Mouse (Mus musculus): ENCODE measurements at regions not wholly inside any gene's neighbourhood (a gene's known extent, or its start where the extent isn't known, plus 50 kb on each side); places are given as distances from the start of the nearest gene placed in this dataset.

GRCm38 (mm10) chr2:133252131-133252530 is 299.8 kb upstream of the Bmp2 start:
- H3K4me3 ChIP-seq = no peak overlapping the region
- no peaks in the 10 kb centered on the region for H3K27me3 ChIP-seq
- H3K4me2 ChIP-seq (replicated peaks) = no peak overlapping the region
- ATAC-seq (ENCODE audit: low FRiP score, low read depth) = no peak
- no peak overlapping the region for H3K9ac ChIP-seq (replicated peaks)
- H3K9me3 ChIP-seq = no peaks in the 10 kb centered on the region
- H3K4me1 ChIP-seq = no peaks in the 10 kb centered on the region
- no peaks in the 10 kb centered on the region for H3K36me3 ChIP-seq
- WGBS = 85% methylated on average over 2 of the region's 2 CpGs
- H3K27ac ChIP-seq (replicated peaks) = no peak overlapping the region

DNA sequence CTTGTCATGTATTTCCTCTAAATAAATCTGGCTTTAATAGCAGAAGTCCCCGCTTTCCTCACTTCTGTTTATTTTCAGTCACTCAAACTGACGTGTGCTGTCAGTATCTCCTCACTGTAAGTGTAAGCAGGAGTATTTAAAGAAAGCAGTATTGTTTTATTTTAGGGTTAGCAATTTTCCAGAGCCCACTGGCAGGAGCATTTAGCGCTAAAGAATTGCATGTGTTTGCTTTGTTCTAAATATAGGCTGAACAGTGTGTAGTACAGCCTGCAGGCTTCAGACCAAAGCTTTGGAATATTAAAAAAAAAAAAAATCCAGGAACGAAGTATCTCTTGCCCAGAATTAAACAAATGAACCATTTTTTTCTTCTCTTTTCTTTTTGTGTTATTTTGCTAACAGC is 277.5 kb upstream of the Bmp2 start:
- 72% methylated on average over 4 of the region's 4 CpGs for WGBS
- no peak overlapping the region for H3K4me2 ChIP-seq (replicated peaks)
- no peaks in the 10 kb centered on the region for H3K9me3 ChIP-seq
- H3K27ac ChIP-seq (replicated peaks) = no peak overlapping the region
- H3K4me3 ChIP-seq = no peak overlapping the region
- no peaks in the 10 kb centered on the region for H3K36me3 ChIP-seq
- H3K27me3 ChIP-seq = no peaks in the 10 kb centered on the region
- H3K4me1 ChIP-seq = no peaks in the 10 kb centered on the region
- ATAC-seq (ENCODE audit: low FRiP score, low read depth) = no peak
- H3K9ac ChIP-seq (replicated peaks) = no peak overlapping the region

DNA sequence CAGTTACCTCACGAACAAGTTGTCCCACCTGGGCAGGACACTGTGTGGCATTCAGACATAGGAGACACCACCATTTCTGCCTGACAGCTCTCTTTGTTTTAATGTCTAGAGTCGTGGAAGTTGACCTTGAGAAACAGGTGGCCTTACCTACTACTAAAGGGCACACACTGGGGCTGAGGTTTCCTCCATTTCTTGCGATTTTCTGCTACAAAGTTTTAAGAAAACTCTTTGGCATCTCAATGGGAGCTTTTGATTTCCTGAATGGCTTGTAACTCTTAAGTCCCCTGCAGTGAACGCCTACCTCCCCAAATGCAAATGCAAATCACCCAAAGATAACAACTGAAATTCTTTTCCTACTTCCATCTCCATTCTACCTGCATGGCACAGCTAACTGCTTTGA is 273.4 kb upstream of the Bmp2 start:
- WGBS = 54% methylated on average over 4 of the region's 4 CpGs

DNA sequence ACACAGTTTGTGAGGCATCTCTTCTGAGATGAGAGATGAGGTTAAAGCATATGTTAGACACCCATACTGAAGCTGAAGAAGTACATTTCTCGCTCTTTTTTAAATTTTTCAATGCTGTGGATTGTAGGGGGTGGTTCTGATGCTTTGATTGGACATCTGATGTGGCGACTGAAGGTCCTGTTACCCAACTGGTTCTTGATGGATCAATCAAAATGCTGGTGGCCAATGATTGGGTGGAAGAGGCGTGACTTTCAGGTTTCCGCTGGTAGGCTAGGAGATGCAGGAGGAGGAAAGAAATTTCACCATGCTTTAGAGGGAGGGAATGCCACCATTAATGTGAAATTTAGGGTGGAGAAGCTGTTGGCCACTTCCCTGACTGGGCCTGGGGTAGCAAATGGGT is 272.7 kb upstream of the Bmp2 start:
- Histone ChIP-seq H3K9ac (replicated peaks) (no peak overlapping the region), H3K36me3 (no peaks in the 10 kb centered on the region), H3K4me2 (replicated peaks) (no peak overlapping the region), H3K4me3 (no peak overlapping the region), H3K27me3 (no peaks in the 10 kb centered on the region), H3K27ac (replicated peaks) (no peak overlapping the region), H3K9me3 (no peaks in the 10 kb centered on the region), H3K4me1 (no peaks in the 10 kb centered on the region)
- ATAC-seq (ENCODE audit: low FRiP score, low read depth) = no peak
- WGBS = 88% methylated on average over 4 of the region's 4 CpGs

More for the DNA sequence above, 273.4 kb upstream of the Bmp2 start:
- Histone ChIP-seq H3K27ac (replicated peaks) (no peak overlapping the region), H3K27me3 (no peaks in the 10 kb centered on the region), H3K9ac (replicated peaks) (no peak overlapping the region), H3K9me3 (no peaks in the 10 kb centered on the region), H3K4me3 (no peak overlapping the region), H3K4me2 (replicated peaks) (no peak overlapping the region), H3K36me3 (no peaks in the 10 kb centered on the region), H3K4me1 (no peaks in the 10 kb centered on the region)
- ATAC-seq (ENCODE audit: low FRiP score, low read depth) = no peak

- H3K4me1 ChIP-seq = no peaks in the 10 kb centered on the region
- no peak overlapping the region for H3K4me3 ChIP-seq
- no peak overlapping the region for H3K4me2 ChIP-seq (replicated peaks)
- no peaks in the 10 kb centered on the region for H3K9me3 ChIP-seq
- no peaks in the 10 kb centered on the region for H3K27me3 ChIP-seq
- 60% methylated on average over 5 of the region's 5 CpGs for WGBS
- no peak overlapping the region for H3K9ac ChIP-seq (replicated peaks)
- ATAC-seq (ENCODE audit: low FRiP score, low read depth) = peak; percentile 62
- no peak overlapping the region for H3K27ac ChIP-seq (replicated peaks)
- H3K36me3 ChIP-seq = no peaks in the 10 kb centered on the region
Observed at GRCm38 (mm10) chr2:133282692-133283091, 269.3 kb upstream of the Bmp2 start.

DNA sequence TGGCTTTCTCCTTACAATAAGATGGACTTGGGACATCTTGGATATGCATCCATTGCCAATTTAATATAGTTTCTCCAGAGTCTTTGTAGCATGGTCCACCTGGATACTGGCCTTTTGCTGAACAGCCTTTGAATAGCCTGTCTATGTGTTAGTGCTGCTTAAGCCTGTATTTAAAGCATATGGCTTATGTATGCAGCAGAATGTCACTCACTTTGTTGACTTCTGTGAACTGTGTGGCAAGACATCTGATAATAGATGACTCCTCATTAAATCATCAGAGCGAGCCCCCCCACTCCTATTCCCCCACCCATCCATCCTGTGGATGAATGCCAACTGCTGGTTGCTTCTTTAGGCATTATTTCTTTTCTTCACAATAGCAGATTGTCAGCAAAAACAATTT is 268.2 kb upstream of the Bmp2 start:
- H3K4me2 ChIP-seq (replicated peaks) = no peak overlapping the region
- no peaks in the 10 kb centered on the region for H3K36me3 ChIP-seq
- H3K4me1 ChIP-seq = no peaks in the 10 kb centered on the region
- no peak for ATAC-seq (ENCODE audit: low FRiP score, low read depth)
- H3K4me3 ChIP-seq = no peak overlapping the region
- no peaks in the 10 kb centered on the region for H3K9me3 ChIP-seq
- H3K9ac ChIP-seq (replicated peaks) = no peak overlapping the region
- no peak overlapping the region for H3K27ac ChIP-seq (replicated peaks)
- H3K27me3 ChIP-seq = no peaks in the 10 kb centered on the region
- 71% methylated on average over 1 of the region's 1 CpGs for WGBS

DNA sequence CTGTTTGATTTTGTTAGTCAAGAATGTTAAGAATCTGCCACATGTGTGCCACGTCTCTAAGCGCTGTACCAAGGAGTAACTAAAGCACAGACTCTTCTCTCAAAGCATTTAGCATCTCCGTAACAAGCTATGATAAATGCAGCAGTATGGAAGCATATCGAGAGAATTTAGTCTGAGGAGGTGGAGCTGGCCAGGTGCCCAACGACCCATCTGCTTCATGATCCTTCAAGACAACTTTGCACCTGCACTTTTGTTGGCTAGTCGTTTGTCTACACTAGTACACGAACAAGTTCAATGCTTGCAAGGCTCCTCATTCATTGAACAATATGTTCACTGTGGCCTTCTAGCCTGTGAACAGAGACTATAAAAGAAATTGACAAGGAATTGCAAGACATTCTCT is 257.8 kb upstream of the Bmp2 start:
- Histone ChIP-seq H3K4me2 (replicated peaks) (no peak overlapping the region), H3K4me1 (no peaks in the 10 kb centered on the region), H3K4me3 (no peak overlapping the region), H3K9ac (replicated peaks) (no peak overlapping the region), H3K9me3 (no peaks in the 10 kb centered on the region), H3K36me3 (no peaks in the 10 kb centered on the region), H3K27ac (replicated peaks) (no peak overlapping the region), H3K27me3 (no peaks in the 10 kb centered on the region)
- ATAC-seq (ENCODE audit: low FRiP score, low read depth) = no peak
- 90% methylated on average over 7 of the region's 7 CpGs for WGBS

GRCm38 (mm10) chr2:133305936-133306335 is 246.0 kb upstream of the Bmp2 start:
- no peak for ATAC-seq (ENCODE audit: low FRiP score, low read depth)
- 72% methylated on average over 3 of the region's 3 CpGs for WGBS

GRCm38 (mm10) chr2:133311001-133311400 is 241.0 kb upstream of the Bmp2 start:
- H3K4me1 ChIP-seq = no peaks in the 10 kb centered on the region
- no peaks in the 10 kb centered on the region for H3K36me3 ChIP-seq
- no peak overlapping the region for H3K9ac ChIP-seq (replicated peaks)
- H3K4me3 ChIP-seq = no peak overlapping the region
- no peaks in the 10 kb centered on the region for H3K9me3 ChIP-seq
- no peak overlapping the region for H3K4me2 ChIP-seq (replicated peaks)
- H3K27ac ChIP-seq (replicated peaks) = no peak overlapping the region
- no peak for ATAC-seq (ENCODE audit: low FRiP score, low read depth)
- WGBS = 60% methylated on average over 1 of the region's 1 CpGs
- no peaks in the 10 kb centered on the region for H3K27me3 ChIP-seq

More at GRCm38 (mm10) chr2:133305936-133306335, 246.0 kb upstream of the Bmp2 start:
- Histone ChIP-seq H3K9me3 (no peaks in the 10 kb centered on the region), H3K4me2 (replicated peaks) (no peak overlapping the region), H3K36me3 (no peaks in the 10 kb centered on the region), H3K9ac (replicated peaks) (no peak overlapping the region), H3K4me1 (no peaks in the 10 kb centered on the region), H3K27me3 (no peaks in the 10 kb centered on the region), H3K4me3 (no peak overlapping the region), H3K27ac (replicated peaks) (no peak overlapping the region)

- ATAC-seq (ENCODE audit: low FRiP score, low read depth) = no peak
- no peaks in the 10 kb centered on the region for H3K9me3 ChIP-seq
- no peak overlapping the region for H3K27ac ChIP-seq (replicated peaks)
- H3K4me3 ChIP-seq = no peak overlapping the region
- H3K4me2 ChIP-seq (replicated peaks) = no peak overlapping the region
- H3K36me3 ChIP-seq = no peaks in the 10 kb centered on the region
- H3K9ac ChIP-seq (replicated peaks) = no peak overlapping the region
- WGBS = 62% methylated on average over 6 of the region's 6 CpGs
- H3K27me3 ChIP-seq = peaks cover 27% of the 10 kb centered on the region
- no peaks in the 10 kb centered on the region for H3K4me1 ChIP-seq
Observed at GRCm38 (mm10) chr2:133326290-133327050, 225.5 kb upstream of the Bmp2 start.

- no peak for ATAC-seq (ENCODE audit: low FRiP score, low read depth)
- WGBS = 71% methylated on average over 2 of the region's 2 CpGs
- no peak overlapping the region for H3K4me3 ChIP-seq
- H3K27me3 ChIP-seq = peaks cover 36% of the 10 kb centered on the region
- H3K9me3 ChIP-seq = no peaks in the 10 kb centered on the region
- H3K4me2 ChIP-seq (replicated peaks) = no peak overlapping the region
- no peak overlapping the region for H3K27ac ChIP-seq (replicated peaks)
- H3K9ac ChIP-seq (replicated peaks) = no peak overlapping the region
- no peaks in the 10 kb centered on the region for H3K4me1 ChIP-seq
- no peaks in the 10 kb centered on the region for H3K36me3 ChIP-seq
Observed at GRCm38 (mm10) chr2:133327653-133328052, 224.3 kb upstream of the Bmp2 start.

GRCm38 (mm10) chr2:133336177-133336901 is 215.6 kb upstream of the Bmp2 start:
- Histone ChIP-seq H3K27me3 (peaks cover 57% of the 10 kb centered on the region), H3K27ac (replicated peaks) (no peak overlapping the region), H3K4me1 (no peaks in the 10 kb centered on the region), H3K9me3 (no peaks in the 10 kb centered on the region), H3K9ac (replicated peaks) (no peak overlapping the region), H3K4me3 (no peak overlapping the region), H3K4me2 (replicated peaks) (no peak overlapping the region), H3K36me3 (no peaks in the 10 kb centered on the region)
- WGBS = 86% methylated on average over 9 of the region's 9 CpGs
- no peak for ATAC-seq (ENCODE audit: low FRiP score, low read depth)
